ENCODE assay signal across 20 mouse cellular contexts in the genomic region with DNA sequence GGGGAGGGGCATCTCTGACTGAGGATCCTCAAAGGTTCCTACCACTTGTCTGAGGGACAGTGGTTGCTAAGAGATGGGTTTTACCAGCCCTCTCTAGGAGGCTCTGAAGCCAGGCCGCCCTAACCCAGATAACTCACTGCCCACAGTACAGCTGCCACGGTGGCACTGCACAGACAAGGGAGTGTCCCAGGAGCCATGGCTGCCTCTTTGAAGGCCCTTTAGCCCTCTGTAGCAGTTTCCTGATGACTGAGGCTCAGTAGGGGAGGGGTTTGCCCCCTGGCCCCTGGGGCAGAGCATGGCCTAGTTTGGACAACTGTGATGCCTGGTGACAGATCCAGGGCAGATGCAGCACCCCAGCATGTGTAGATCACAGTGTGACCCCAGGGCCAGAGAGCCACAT. TPM values are rescaled to one million over a fixed set of nuclear protein-coding genes. Genes with fewer than 3 reads are reported as not detected.
DNase-seq lines count a peak whose midpoint lies in the region; ATAC-seq and TF ChIP-seq lines count a peak whose summit lies in the region.
"Had no signal": no experiment of that assay in that cellular context is flagged by ENCODE, and none has a peak within 500 bp of the region (broad histone marks: within the 10 kb centered on the region; RNA-seq: fewer than 3 reads in every experiment).

No protein-coding gene starts in this region.

- TF ChIP-seq CTCF in midbrain, postnatal 0 days (IDR thresholded peaks at IDR 0.05) = no peak

- H3K27me3 ChIP-seq in kidney, embryonic 16.5 days (ENCODE audit: insufficient read depth, low read length) = no peaks in the 10 kb centered on the region
- H3K27me3 ChIP-seq in midbrain, embryonic 15.5 days (replicated peaks) = peaks cover 5% of the 10 kb centered on the region; the same call in 1 of the 2 replicates
- no peaks in the 10 kb centered on the region for H3K27me3 ChIP-seq in midbrain, postnatal 0 days (ENCODE audit: insufficient read depth, low read length)
- no peaks in the 10 kb centered on the region for H3K27me3 ChIP-seq in myocyte (ENCODE audit: control insufficient read depth, insufficient read depth, insufficient read length)

- H3K4me2 ChIP-seq in kidney, embryonic 16.5 days (replicated peaks; ENCODE audit: low read depth, low read length) = no peak overlapping the region
- H3K4me2 ChIP-seq in midbrain, embryonic 15.5 days = no peak overlapping the region
- H3K4me2 ChIP-seq in midbrain, postnatal 0 days (ENCODE audit: low read depth, low read length, poor library complexity, severe bottlenecking) = no peak overlapping the region
- no peak overlapping the region for H3K4me2 ChIP-seq in myocyte (ENCODE audit: low read depth)
- H3K4me2 ChIP-seq: heart, embryonic 13.5 days; limb, embryonic 13.5 days; liver, embryonic 15.5 days had no signal

- peaks cover 14% of the 10 kb centered on the region; the same call in 1 of the 2 replicates for H3K9me3 ChIP-seq in kidney, embryonic 16.5 days (ENCODE audit: low read length)
- H3K9me3 ChIP-seq in midbrain, embryonic 15.5 days = no peaks in the 10 kb centered on the region
- no peaks in the 10 kb centered on the region for H3K9me3 ChIP-seq in midbrain, postnatal 0 days (ENCODE audit: low read length)

- no peak overlapping the region for H3K4me3 ChIP-seq in kidney, embryonic 16.5 days (ENCODE audit: low read length)
- H3K4me3 ChIP-seq in midbrain, embryonic 15.5 days = no peak overlapping the region
- H3K4me3 ChIP-seq in midbrain, postnatal 0 days (ENCODE audit: low read depth, low read length) = no peak overlapping the region
- no peak overlapping the region for H3K4me3 ChIP-seq in myocyte
- H3K4me3 ChIP-seq: gastrocnemius, adult 2 months; heart, embryonic 13.5 days; limb, embryonic 13.5 days; liver, embryonic 15.5 days had no signal

- ATAC-seq in cerebellum, adult (ENCODE audit: insufficient number of reproducible peaks, low FRiP score, low TSS enrichment) = 0 out of 2 replicates have a peak, but pooled peaks have one; percentile 49
- ATAC-seq in kidney, embryonic 16.5 days (ENCODE audit: low FRiP score, low TSS enrichment) = peak; percentile 36; the same call in 1 of the 2 replicates
- ATAC-seq in midbrain, embryonic 15.5 days (replicated peaks) = 0 out of 2 replicates have a peak, but pooled peaks have one; percentile 28
- ATAC-seq in midbrain, postnatal 0 days (ENCODE audit: low FRiP score) = no peak
- ATAC-seq: forebrain, embryonic 14.5 days had no signal

- no peak overlapping the region for H3K9ac ChIP-seq in kidney, embryonic 16.5 days (replicated peaks; ENCODE audit: low read length)
- no peak overlapping the region for H3K9ac ChIP-seq in midbrain, embryonic 15.5 days
- no peak overlapping the region for H3K9ac ChIP-seq in midbrain, postnatal 0 days (replicated peaks; ENCODE audit: low read length, poor library complexity, severe bottlenecking)
- H3K9ac ChIP-seq: heart, embryonic 13.5 days; liver, embryonic 15.5 days had no signal

- no peak overlapping the region for H3ac ChIP-seq in myocyte (ENCODE audit: control insufficient read depth, insufficient read length)

- TF ChIP-seq POLR2A in myocyte (IDR thresholded peaks at IDR 0.05; ENCODE audit: insufficient read length, low read depth) = no peak

- WGBS in kidney, embryonic 16.5 days = 58% methylated on average over 2 of the region's 2 CpGs
- WGBS in midbrain, embryonic 15.5 days = 45% methylated on average over 2 of the region's 2 CpGs
- WGBS in midbrain, postnatal 0 days = 63% methylated on average over 2 of the region's 2 CpGs

- H3K27ac ChIP-seq in kidney, embryonic 16.5 days (ENCODE audit: low read length) = no peak overlapping the region
- H3K27ac ChIP-seq in midbrain, embryonic 15.5 days = no peak overlapping the region
- H3K27ac ChIP-seq in midbrain, postnatal 0 days (ENCODE audit: low read depth, low read length) = no peak overlapping the region
- H3K27ac ChIP-seq: gastrocnemius, adult 2 months; heart, embryonic 13.5 days; limb, embryonic 13.5 days; liver, embryonic 15.5 days had no signal

- no peaks in the 10 kb centered on the region for H3K4me1 ChIP-seq in kidney, embryonic 16.5 days (ENCODE audit: insufficient read depth, low read length)
- H3K4me1 ChIP-seq in midbrain, embryonic 15.5 days = peaks cover 18% of the 10 kb centered on the region
- peaks cover 4% of the 10 kb centered on the region; the same call in 1 of the 2 replicates for H3K4me1 ChIP-seq in midbrain, postnatal 0 days (ENCODE audit: insufficient read depth, low read length)

- no peaks in the 10 kb centered on the region for H3K36me3 ChIP-seq in kidney, embryonic 16.5 days (ENCODE audit: insufficient read depth, low read length)
- no peaks in the 10 kb centered on the region; the same call in 1 of the 2 replicates for H3K36me3 ChIP-seq in midbrain, embryonic 15.5 days (replicated peaks)
- H3K36me3 ChIP-seq in midbrain, postnatal 0 days (ENCODE audit: insufficient read depth, low read length) = peaks cover 4% of the 10 kb centered on the region; the same call in 1 of the 2 replicates
- H3K36me3 ChIP-seq in myocyte (ENCODE audit: control insufficient read depth, insufficient read depth) = no peaks in the 10 kb centered on the region
- H3K36me3 ChIP-seq: heart, embryonic 13.5 days; limb, embryonic 13.5 days; liver, embryonic 15.5 days had no signal

- DNase-seq in cerebellum, adult 8-10 months = no peak
- DNase-seq in kidney, adult 8-10 months = no peak
- no peak for DNase-seq in midbrain, postnatal 0 days (ENCODE audit: low spot score)
- no peak for DNase-seq in adrenal gland, adult (ENCODE audit: inconsistent age in 2 of 2, low spot score in 1 of 2)
- DNase-seq: adrenal gland, postnatal 14 days; cerebellum, adult 9-10 months; gastrocnemius, adult 2 months; heart, adult 11 months; heart, postnatal 36 days; lung, postnatal 10 days; right cerebral cortex, postnatal 4 days had no signal

- no peaks in the 10 kb centered on the region for H3K79me2 ChIP-seq in myocyte (ENCODE audit: control insufficient read depth, insufficient read depth)

TF ChIP-seq in myocyte, 11 proteins besides CTCF, POLR2A, EP300 and RAD21:
- no peak for TF ChIP-seq TCF12 (IDR thresholded peaks at IDR 0.05; ENCODE audit: insufficient read depth, poor library complexity, severe bottlenecking)
- no peak for TF ChIP-seq REST (IDR thresholded peaks at IDR 0.05; ENCODE audit: insufficient read depth, insufficient read length)
- TF ChIP-seq MYOG (IDR thresholded peaks at IDR 0.05; ENCODE audit: control insufficient read depth in 1 of 3, insufficient read depth in 1 of 3, insufficient read length in 2 of 3, low read depth in 2 of 3) = peak in 2 of 3 experiments; percentile 51 to 72
- TF ChIP-seq MYOD1 (IDR thresholded peaks at IDR 0.05; ENCODE audit: control insufficient read depth in 1 of 3, insufficient read length in 2 of 3, low read depth in 2 of 3) = peak in 1 of 3 experiments; percentile 81
TF ChIP-seq in myocyte: peak in this region for 2.

RNA-seq across cellular contexts. Expression of a gene that starts 27.9 kb away (rescaled TPM):
- polyA plus RNA-seq in kidney, embryonic 16.5 days (2015; fragmentation: Nextera tagmentation; extraction: Ambion mirVana) = 0.18 and 0.31 TPM in 2 replicates
- polyA plus RNA-seq in midbrain, embryonic 15.5 days (2015; fragmentation: Nextera tagmentation; extraction: Ambion mirVana) = 1.6 and 1.8 TPM in 2 replicates
- 3.7 and 4.0 TPM in 2 replicates for total RNA-seq in midbrain, postnatal 0 days (2014; rRNA removed)
- 3.9 and 4.7 TPM in 2 replicates for polyA plus RNA-seq in midbrain, postnatal 0 days (2015; fragmentation: Nextera tagmentation; extraction: Ambion mirVana)
- polyA plus RNA-seq in myocyte (2012; fragmentation: generic; extraction: Trizol) = 0.05 TPM
- total RNA-seq: adrenal gland, postnatal 14 days; gastrocnemius, adult 2 months; heart, postnatal 36 days; layer of hippocampus, adult 18-20 months had no signal
- polyA plus RNA-seq: liver, embryonic 15.5 days had no signal

RNA-seq across cellular contexts. Expression of a gene that starts 45.5 kb away (rescaled TPM):
- 1.4 and 1.7 TPM in 2 replicates for polyA plus RNA-seq in kidney, embryonic 16.5 days (2015; fragmentation: Nextera tagmentation; extraction: Ambion mirVana)
- polyA plus RNA-seq in midbrain, embryonic 15.5 days (2015; fragmentation: Nextera tagmentation; extraction: Ambion mirVana) = 55.5 and 55.7 TPM in 2 replicates
- total RNA-seq in midbrain, postnatal 0 days (2014; rRNA removed) = 47.0 and 50.3 TPM in 2 replicates
- 85.2 and 87.6 TPM in 2 replicates for polyA plus RNA-seq in midbrain, postnatal 0 days (2015; fragmentation: Nextera tagmentation; extraction: Ambion mirVana)
- 3.0 TPM for polyA plus RNA-seq in myocyte (2012; fragmentation: generic; extraction: Trizol)

Comparison
In these comparisons a context has a peak if more than half of its experiments do, and no peak if none do; other contexts are left out.
1. RNA of a gene that starts 45.5 kb away (polyA plus RNA-seq): 85.2 to 87.6 TPM in midbrain, postnatal 0 days and 55.5 to 55.7 TPM in midbrain, embryonic 15.5 days; 3.0 TPM in myocyte (single experiment) and 1.4 to 1.7 TPM in kidney, embryonic 16.5 days; every median in the first group is over 10 times any median in the second.